Mouse (Mus musculus): ENCODE results near the gene Syn3.

DNA sequence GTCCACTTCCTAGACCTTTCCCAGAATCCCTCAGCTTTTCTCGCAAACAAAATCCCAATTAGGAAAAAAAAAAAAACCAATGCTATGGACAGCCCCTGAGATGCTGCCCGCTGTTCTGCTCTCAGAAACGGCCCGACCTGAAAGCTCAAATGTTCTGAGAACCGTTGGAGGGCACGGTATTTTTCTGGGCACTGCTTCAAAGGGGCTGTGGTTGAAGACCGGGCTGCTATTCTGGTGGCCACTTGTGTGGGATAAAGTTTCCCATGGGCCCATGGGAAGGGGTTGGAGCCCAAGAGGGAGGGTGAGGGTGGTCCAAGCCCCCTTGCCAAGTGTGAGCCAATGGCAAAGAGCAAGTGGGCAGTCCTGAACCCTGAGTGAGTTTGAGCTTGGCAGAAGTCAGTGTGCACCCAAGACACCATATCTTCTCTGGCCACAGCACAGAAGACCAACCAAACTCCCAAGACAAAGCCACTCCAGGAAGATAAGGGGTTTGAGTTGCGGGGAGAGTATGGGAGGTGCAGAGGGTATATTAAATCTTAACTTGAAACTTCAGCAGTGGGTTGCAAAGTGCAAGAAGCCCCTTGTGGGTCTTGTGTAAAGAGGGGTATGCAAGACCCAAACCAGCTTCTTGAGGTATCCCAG, 169.3 kb downstream of the Syn3 start:
- TF ChIP-seq CTCF (IDR thresholded peaks at IDR 0.05; ENCODE audit: borderline replicate concordance, control insufficient read depth, extremely low read depth, insufficient read depth, low read length, poor library complexity) = no peak
- no peak for TF ChIP-seq POLR2A (IDR thresholded peaks at IDR 0.05; ENCODE audit: control insufficient read depth, extremely low read depth, insufficient read depth, low read length, poor library complexity)

Measured in thymus, adult 2 months (tissue).